Mouse (Mus musculus) testis, adult 2 months (tissue): ENCODE measurements around the gene Adpgk. TPM values are rescaled to one million over a fixed set of nuclear protein-coding genes. Genes with fewer than 3 reads are reported as not detected.

Experiments used
- H3K27ac ChIP-seq: fragments of 200-500 bp; 2 replicates; pipeline ENCODE4 v1.5.1; 2012; ENCODE audit warnings: low read depth, low read length; ENCODE audit not compliant: control insufficient read depth, insufficient read depth
- H3K27me3 ChIP-seq: fragments of 200-500 bp; 2 replicates; pipeline ENCODE4 v1.6.1; 2012; ENCODE audit warnings: mild to moderate bottlenecking, low read length, moderate library complexity; ENCODE audit not compliant: control insufficient read depth, insufficient read depth
- H3K36me3 ChIP-seq: fragments of 200-500 bp; 2 replicates; pipeline ENCODE4 v1.6.1; 2012; ENCODE audit warnings: mild to moderate bottlenecking, low read length; ENCODE audit not compliant: control insufficient read depth, insufficient read depth
- H3K4me1 ChIP-seq: fragments of 200-500 bp; 2 replicates; pipeline ENCODE4 v1.6.1; 2012; ENCODE audit warnings: low read length; ENCODE audit not compliant: control insufficient read depth, insufficient read depth
- H3K4me3 ChIP-seq: fragments of 200-500 bp; 2 replicates; pipeline ENCODE4 v1.5.1; 2012; ENCODE audit warnings: low read depth, mild to moderate bottlenecking, low read length, moderate library complexity, mixed read lengths; ENCODE audit not compliant: control insufficient read depth
- CTCF ChIP-seq: fragments of 200-500 bp; IDR thresholded peaks from 2 replicates; pipeline ENCODE4 v1.5.1; 2012; ENCODE audit warnings: low read depth, mild to moderate bottlenecking, inconsistent platforms, low read length, moderate library complexity; ENCODE audit not compliant: control insufficient read depth, insufficient read depth, insufficient replicate concordance
- POLR2A ChIP-seq: fragments of 200-500 bp; IDR thresholded peaks from 2 replicates; pipeline ENCODE4 v1.6.1; 2012; ENCODE audit warnings: low read depth, mild to moderate bottlenecking, inconsistent platforms, low read length, moderate library complexity; ENCODE audit not compliant: control insufficient read depth
- polyA plus RNA-seq: library from polyadenylated mRNA; depleted of rRNA; stranded (reverse); fragments of >200 nt; gene quantifications from 2 replicates; pipeline ENCODE4 v1.2.3, GENCODE M21; 2012

Adpgk gene
- polyA plus RNA-seq, 1 experiment = 7.7 TPM

- H3K36me3 ChIP-seq = no peaks in the 10 kb centered on the region
- no peak overlapping the region for H3K4me3 ChIP-seq
- H3K4me1 ChIP-seq = no peaks in the 10 kb centered on the region
- no peaks in the 10 kb centered on the region for H3K27me3 ChIP-seq
- TF ChIP-seq CTCF (no peak), POLR2A (no peak)
- no peak overlapping the region for H3K27ac ChIP-seq
Observed at GRCm38 (mm10) chr9:59316206-59316605, 24.8 kb downstream of the Adpgk start.

- no peak for TF ChIP-seq CTCF
- TF ChIP-seq POLR2A = no peak
- peaks cover 2% of the 10 kb centered on the region; the same call in 1 of the 2 replicates for H3K36me3 ChIP-seq
- H3K4me3 ChIP-seq = no peak overlapping the region
- no peaks in the 10 kb centered on the region for H3K4me1 ChIP-seq
- no peaks in the 10 kb centered on the region for H3K27me3 ChIP-seq
- H3K27ac ChIP-seq = no peak overlapping the region
Observed at GRCm38 (mm10) chr9:59324351-59324750, 33.0 kb downstream of the Adpgk start.

GRCm38 (mm10) chr9:59330055-59330454, 38.7 kb downstream of the Adpgk start:
- Histone ChIP-seq H3K4me3 (no peak overlapping the region), H3K36me3 (no peaks in the 10 kb centered on the region; the same call in none of the 2 replicates), H3K27me3 (no peaks in the 10 kb centered on the region), H3K27ac (no peak overlapping the region), H3K4me1 (no peaks in the 10 kb centered on the region)
- TF ChIP-seq POLR2A (no peak), CTCF (no peak)

- Histone ChIP-seq H3K27me3 (no peaks in the 10 kb centered on the region), H3K36me3 (peaks cover 1% of the 10 kb centered on the region)
Observed at GRCm38 (mm10) chr9:59336539-59336938, 45.2 kb downstream of the Adpgk start.

GRCm38 (mm10) chr9:59337889-59338288, 46.5 kb downstream of the Adpgk start:
- no peaks in the 10 kb centered on the region for H3K27me3 ChIP-seq
- no peaks in the 10 kb centered on the region for H3K4me1 ChIP-seq
- TF ChIP-seq CTCF (no peak), POLR2A (no peak)
- peaks cover 1% of the 10 kb centered on the region for H3K36me3 ChIP-seq
- no peak overlapping the region for H3K27ac ChIP-seq
- H3K4me3 ChIP-seq = no peak overlapping the region

More at GRCm38 (mm10) chr9:59336539-59336938, 45.2 kb downstream of the Adpgk start:
- Histone ChIP-seq H3K4me3 (no peak overlapping the region), H3K4me1 (no peaks in the 10 kb centered on the region), H3K27ac (no peak overlapping the region)
- TF ChIP-seq POLR2A (no peak), CTCF (no peak)

GRCm38 (mm10) chr9:59338411-59338810, 47.1 kb downstream of the Adpgk start:
- Histone ChIP-seq H3K4me1 (no peaks in the 10 kb centered on the region), H3K4me3 (no peak overlapping the region), H3K27ac (no peak overlapping the region), H3K27me3 (no peaks in the 10 kb centered on the region), H3K36me3 (peaks cover 1% of the 10 kb centered on the region)
- TF ChIP-seq POLR2A (no peak), CTCF (no peak)

GRCm38 (mm10) chr9:59339107-59339506, 47.7 kb downstream of the Adpgk start:
- TF ChIP-seq CTCF (no peak), POLR2A (no peak)
- Histone ChIP-seq H3K27ac (no peak overlapping the region), H3K27me3 (no peaks in the 10 kb centered on the region), H3K4me1 (no peaks in the 10 kb centered on the region), H3K4me3 (no peak overlapping the region), H3K36me3 (peaks cover 1% of the 10 kb centered on the region)

- TF ChIP-seq CTCF = no peak
- H3K4me1 ChIP-seq = no peaks in the 10 kb centered on the region
- H3K4me3 ChIP-seq = no peak overlapping the region
- no peaks in the 10 kb centered on the region for H3K27me3 ChIP-seq
- H3K27ac ChIP-seq = no peak overlapping the region
- H3K36me3 ChIP-seq = peaks cover 1% of the 10 kb centered on the region
Observed at GRCm38 (mm10) chr9:59340002-59340401, 48.6 kb downstream of the Adpgk start.
